ENCODE assay signal across 8 mouse cellular contexts in the genomic region with DNA sequence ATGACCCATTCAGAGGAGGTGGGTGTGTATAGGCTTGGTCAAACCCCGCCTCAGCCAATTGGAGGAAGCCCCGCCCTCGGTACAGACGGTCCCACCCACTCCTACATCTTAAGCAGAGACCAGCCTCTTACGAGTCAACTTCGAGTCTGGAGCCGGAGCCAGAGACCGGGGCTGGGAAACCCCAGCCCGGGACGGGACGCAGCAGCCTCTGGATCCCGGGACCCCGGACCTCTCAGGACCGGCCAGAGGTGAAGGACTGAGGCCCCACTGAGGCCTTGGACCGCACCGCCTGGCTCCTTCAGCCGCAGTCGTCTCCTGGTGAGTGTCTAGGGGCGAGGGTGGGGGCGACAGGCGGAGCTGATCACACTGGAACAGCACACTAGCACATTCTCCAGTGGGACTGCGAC. TPM values are rescaled to one million over a fixed set of nuclear protein-coding genes. Genes with fewer than 3 reads are reported as not detected.
A peak's percentile ranks its signal among the peaks of the same experiment; 100 is the strongest.
DNase-seq lines count a peak whose midpoint lies in the region; ATAC-seq and TF ChIP-seq lines count a peak whose summit lies in the region.

A gene (plus strand): TSS at position 111 of the 407 bp plus-strand sequence.
A gene (plus strand): TSS at position 159 of the 407 bp plus-strand sequence.

- peak; percentile 77 for DNase-seq in c-Kit-positive CD71-negative TER-119-negative erythroid progenitor cells, embryonic 14.5 days (ENCODE audit: low read depth)
- DNase-seq in frontal cortex, postnatal 14 days (ENCODE audit: low spot score in 2 of 2), result peak; percentile 68 to 70
- DNase-seq in hindbrain, embryonic 11.5 days (ENCODE audit: low spot score), result peak; percentile 88
- peak; percentile 63 to 73 for DNase-seq in layer of hippocampus, postnatal 10 days (ENCODE audit: low spot score in 2 of 2)
- peak; percentile 97 for DNase-seq in lung, postnatal 0 days (ENCODE audit: low spot score)
- peak; percentile 69 for DNase-seq in retina, adult 2 months (ENCODE audit: low read depth, low spot score)
- peak; percentile 58 for DNase-seq in urinary bladder, postnatal 10 days (ENCODE audit: low spot score)

- 0% methylated on average over 22 of the region's 22 CpGs for WGBS in hindbrain, embryonic 11.5 days
- WGBS in lung, postnatal 0 days, result 2% methylated on average over 22 of the region's 22 CpGs

- H3K9ac ChIP-seq in ES-Bruce4 (ENCODE audit: low read depth, poor library complexity, severe bottlenecking), result peak within 1 kb of the TSS; percentile 58
- H3K9ac ChIP-seq in hindbrain, embryonic 11.5 days (ENCODE audit: low read depth, low read length), result peak within 1 kb of the TSS; percentile 67
- peak within 1 kb of the TSS; percentile 60 for H3K9ac ChIP-seq in lung, postnatal 0 days (replicated peaks; ENCODE audit: low read depth)

- TF ChIP-seq EP300 in ES-Bruce4 (IDR thresholded peaks at IDR 0.05; ENCODE audit: insufficient read depth, low read depth, low read length), result no peak
- TF ChIP-seq EP300 in lung, postnatal 0 days (IDR thresholded peaks at IDR 0.05), result no peak

- H3K9me3 ChIP-seq in ES-Bruce4 (replicated peaks; ENCODE audit: control insufficient read depth, insufficient read depth, low read length, poor library complexity, severe bottlenecking), result no peaks in the 10 kb centered on the region
- H3K9me3 ChIP-seq in hindbrain, embryonic 11.5 days (ENCODE audit: control insufficient read depth, low read length), result no peaks in the 10 kb centered on the region
- no peaks in the 10 kb centered on the region for H3K9me3 ChIP-seq in lung, postnatal 0 days (ENCODE audit: low read length)

- H3K4me3 ChIP-seq in ES-Bruce4 (ENCODE audit: low read depth, low read length), result peak within 1 kb of the TSS; percentile 69
- peak within 1 kb of the TSS; percentile 60 for H3K4me3 ChIP-seq in hindbrain, embryonic 11.5 days (ENCODE audit: low read depth, low read length)
- H3K4me3 ChIP-seq in lung, postnatal 0 days (ENCODE audit: low read depth, low read length), result peak within 1 kb of the TSS; percentile 49

- ATAC-seq in hindbrain, embryonic 11.5 days (ENCODE audit: low FRiP score), result peak; percentile 95
- ATAC-seq in lung, postnatal 0 days, result peak; percentile 83

- no peaks in the 10 kb centered on the region for H3K36me3 ChIP-seq in ES-Bruce4 (ENCODE audit: control insufficient read depth, insufficient read depth, low read length, poor library complexity, severe bottlenecking)
- H3K36me3 ChIP-seq in hindbrain, embryonic 11.5 days (ENCODE audit: control insufficient read depth, insufficient read depth, low read length), result no peaks in the 10 kb centered on the region
- no peaks in the 10 kb centered on the region for H3K36me3 ChIP-seq in lung, postnatal 0 days (ENCODE audit: insufficient read depth, low read length)

- TF ChIP-seq CTCF in ES-Bruce4 (IDR thresholded peaks at IDR 0.05; ENCODE audit: low read depth, low read length), result no peak
- no peak for TF ChIP-seq CTCF in lung, postnatal 0 days (IDR thresholded peaks at IDR 0.05)

- H3K4me2 ChIP-seq in hindbrain, embryonic 11.5 days (replicated peaks; ENCODE audit: low read depth, low read length), result peak within 1 kb of the TSS; percentile 90
- H3K4me2 ChIP-seq in lung, postnatal 0 days (replicated peaks; ENCODE audit: low read depth, low read length), result peak within 1 kb of the TSS; percentile 83

- no peak within 1 kb of the TSS for H3K27ac ChIP-seq in ES-Bruce4 (ENCODE audit: insufficient read depth, low read length)
- H3K27ac ChIP-seq in hindbrain, embryonic 11.5 days (ENCODE audit: low read depth, low read length), result peak within 1 kb of the TSS; percentile 59; the same call in 1 of the 2 replicates
- peak within 1 kb of the TSS; percentile 85 for H3K27ac ChIP-seq in lung, postnatal 0 days (ENCODE audit: low read length)

- TF ChIP-seq POLR2A in ES-Bruce4 (IDR thresholded peaks at IDR 0.05; ENCODE audit: insufficient read depth, low read length), result no peak

- H3K4me1 ChIP-seq in ES-Bruce4 (ENCODE audit: control insufficient read depth, insufficient read depth, low read length), result no peaks in the 10 kb centered on the region
- H3K4me1 ChIP-seq in hindbrain, embryonic 11.5 days (replicated peaks; ENCODE audit: control insufficient read depth, insufficient read depth, low read length), result peaks cover 6% of the 10 kb centered on the region; the same call in 1 of the 2 replicates
- H3K4me1 ChIP-seq in lung, postnatal 0 days (ENCODE audit: insufficient read depth, low read depth, low read length), result peaks cover 36% of the 10 kb centered on the region

- no peaks in the 10 kb centered on the region for H3K27me3 ChIP-seq in ES-Bruce4 (ENCODE audit: control insufficient read depth, insufficient read depth, low read length, poor library complexity, severe bottlenecking)
- H3K27me3 ChIP-seq in hindbrain, embryonic 11.5 days (ENCODE audit: control insufficient read depth, insufficient read depth, low read length), result no peaks in the 10 kb centered on the region
- no peaks in the 10 kb centered on the region for H3K27me3 ChIP-seq in lung, postnatal 0 days (replicated peaks; ENCODE audit: insufficient read depth, low read length)

RNA-seq across cellular contexts. Expression of the first gene that starts in this region (rescaled TPM):
- 6.2 and 7.9 TPM in 2 replicates for polyA plus RNA-seq in ES-Bruce4 (2011; ENCODE audit: insufficient read depth, insufficient read length, low read depth, missing spikeins)
- polyA plus RNA-seq in hindbrain, embryonic 11.5 days (2014; fragmentation: Nextera tagmentation; extraction: Ambion mirVana), result 7.9 and 9.4 TPM in 2 replicates
- 1 to 10 TPM; 5.1 to 5.7 TPM for total RNA-seq in layer of hippocampus, postnatal 10 days (2021)
- polyA plus RNA-seq in lung, postnatal 0 days (2015; fragmentation: Nextera tagmentation; extraction: Ambion mirVana), result 17.4 and 18.0 TPM in 2 replicates

RNA-seq across cellular contexts. Expression of the second gene that starts in this region (rescaled TPM):
- 55.8 and 55.9 TPM in 2 replicates for polyA plus RNA-seq in ES-Bruce4 (2011; ENCODE audit: insufficient read depth, insufficient read length, low read depth, missing spikeins)
- 49.1 and 54.0 TPM in 2 replicates for polyA plus RNA-seq in hindbrain, embryonic 11.5 days (2014; fragmentation: Nextera tagmentation; extraction: Ambion mirVana)
- 10 to 100 TPM; 52.7 to 55.1 TPM for total RNA-seq in layer of hippocampus, postnatal 10 days (2021)
- 37.8 and 38.9 TPM in 2 replicates for polyA plus RNA-seq in lung, postnatal 0 days (2015; fragmentation: Nextera tagmentation; extraction: Ambion mirVana)
